Mouse (Mus musculus) heart, postnatal 0 days (tissue): ENCODE results near the gene B4galt1.

Experiments
- CTCF ChIP-seq: IDR thresholded peaks from 2 replicates; pipeline ENCODE4 v1.5.1; 2016; ENCODE audit warnings: antibody characterized with exemption, control low read depth, low read depth
- EP300 ChIP-seq: IDR thresholded peaks from 2 replicates; pipeline ENCODE4 v1.6.1; 2016; ENCODE audit warnings: antibody characterized with exemption, low read depth

DNA sequence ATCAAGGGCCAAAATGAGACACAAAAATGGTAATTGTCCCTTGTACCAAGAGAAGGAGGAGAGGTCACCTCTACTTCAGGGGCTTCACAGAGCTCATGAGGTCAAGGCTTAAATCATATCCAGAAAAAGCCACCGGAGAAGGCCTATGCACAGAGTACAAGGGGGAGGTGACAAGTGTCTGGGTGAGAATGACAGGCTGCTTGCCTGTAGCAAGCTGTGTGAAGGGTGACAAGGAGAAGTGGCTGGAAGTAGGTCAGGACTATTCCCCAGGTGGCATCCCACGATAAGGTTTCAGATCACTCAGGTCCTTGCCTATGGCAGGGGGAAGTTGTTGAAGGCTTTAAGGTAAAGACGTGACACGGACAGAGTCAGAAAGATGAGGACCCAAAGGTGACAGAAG, 33.8 kb downstream of the B4galt1 start:
- TF ChIP-seq CTCF = no peak
- TF ChIP-seq EP300 = no peak
